ENCODE assay signal across 21 mouse cellular contexts in the genomic region with DNA sequence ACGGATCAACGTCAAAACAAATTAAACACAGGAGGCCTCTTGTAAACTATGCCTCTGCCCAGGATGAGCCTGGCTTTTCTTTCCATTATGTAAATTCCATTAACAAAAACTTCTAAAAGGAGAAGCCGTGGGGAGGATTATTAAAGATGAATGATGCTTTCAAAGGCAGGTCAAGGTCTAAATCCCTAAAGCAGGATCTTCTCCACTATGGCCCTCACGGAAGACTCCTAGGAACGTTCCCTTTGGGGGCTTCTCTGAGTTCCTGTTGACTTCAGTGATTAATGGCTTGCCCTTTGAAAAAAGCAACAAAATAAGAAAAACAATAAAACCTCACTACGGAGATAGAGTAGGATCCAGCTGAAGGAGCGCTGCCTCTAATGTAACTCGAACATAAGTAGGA.
DNase-seq lines count a peak whose midpoint lies in the region; ATAC-seq lines count a peak whose summit lies in the region.
"Had no signal": no experiment of that assay in that cellular context is flagged by ENCODE, and none has a peak within 500 bp of the region (broad histone marks: within the 10 kb centered on the region; RNA-seq: fewer than 3 reads in every experiment).

No protein-coding gene starts in this region.

- H3K9ac ChIP-seq in forebrain, embryonic 16.5 days (replicated peaks; ENCODE audit: low read depth, low read length) = no peak overlapping the region
- no peak overlapping the region for H3K9ac ChIP-seq in intestine, embryonic 14.5 days (ENCODE audit: low read length)
- H3K9ac ChIP-seq in intestine, embryonic 15.5 days = no peak overlapping the region
- H3K9ac ChIP-seq in midbrain, embryonic 12.5 days (replicated peaks) = no peak overlapping the region
- no peak overlapping the region for H3K9ac ChIP-seq in midbrain, embryonic 13.5 days (replicated peaks)
- no peak overlapping the region for H3K9ac ChIP-seq in stomach, embryonic 16.5 days (ENCODE audit: low read length)
- H3K9ac ChIP-seq: embryonic facial prominence, embryonic 15.5 days; forebrain, embryonic 15.5 days; hindbrain, embryonic 14.5 days had no signal

- DNase-seq in forebrain, embryonic 10.5 days (ENCODE audit: extremely low spot score, low spot score) = no peak
- DNase-seq in intestine, embryonic 14.5 days (ENCODE audit: low spot score) = no peak
- DNase-seq in cerebellum, postnatal 10 days = no peak
- DNase-seq: adrenal gland, postnatal 25 days; B cell, adult 2 months; cerebellum, adult 18-20 months; cerebellum, adult 9-11 months; gastrocnemius, postnatal 10 days; heart, postnatal 10 days; heart, postnatal 4 days had no signal

- H3K4me3 ChIP-seq in forebrain, embryonic 10.5 days = no peak overlapping the region
- no peak overlapping the region for H3K4me3 ChIP-seq in forebrain, embryonic 16.5 days (replicated peaks; ENCODE audit: low read length)
- no peak overlapping the region for H3K4me3 ChIP-seq in intestine, embryonic 14.5 days (ENCODE audit: low read depth, low read length)
- no peak overlapping the region for H3K4me3 ChIP-seq in intestine, embryonic 15.5 days (replicated peaks)
- no peak overlapping the region for H3K4me3 ChIP-seq in midbrain, embryonic 12.5 days
- H3K4me3 ChIP-seq in midbrain, embryonic 13.5 days (replicated peaks) = no peak overlapping the region
- H3K4me3 ChIP-seq in stomach, embryonic 16.5 days (replicated peaks; ENCODE audit: low read length) = no peak overlapping the region
- H3K4me3 ChIP-seq: embryonic facial prominence, embryonic 15.5 days; erythroblast, embryonic 14.5 days; forebrain, embryonic 15.5 days had no signal

- ATAC-seq in forebrain, embryonic 16.5 days = no peak
- ATAC-seq in intestine, embryonic 14.5 days (replicated peaks; ENCODE audit: low FRiP score, low TSS enrichment, low read depth) = no peak
- ATAC-seq in intestine, embryonic 15.5 days = no peak
- 0 out of 2 replicates have a peak, but pooled peaks have one; percentile 9 for ATAC-seq in midbrain, embryonic 12.5 days (ENCODE audit: low FRiP score, low read depth)
- no peak for ATAC-seq in midbrain, embryonic 13.5 days
- ATAC-seq in stomach, embryonic 16.5 days (ENCODE audit: insufficient read depth, low FRiP score) = peak; percentile 48; the same call in 1 of the 2 replicates
- ATAC-seq: activated CD4-positive, CD25-positive, alpha-beta regulatory T cell, adult 4 months; CD4-positive, CD25-positive, alpha-beta regulatory T cell, adult 4 months; forebrain, embryonic 15.5 days had no signal

- 50% methylated on average over 8 of the region's 8 CpGs for WGBS in forebrain, embryonic 10.5 days
- WGBS in forebrain, embryonic 16.5 days = 26% methylated on average over 8 of the region's 8 CpGs
- 32% methylated on average over 8 of the region's 8 CpGs for WGBS in intestine, embryonic 14.5 days
- 46% methylated on average over 8 of the region's 8 CpGs for WGBS in intestine, embryonic 15.5 days
- 26% methylated on average over 8 of the region's 8 CpGs for WGBS in midbrain, embryonic 12.5 days
- WGBS in midbrain, embryonic 13.5 days = 24% methylated on average over 8 of the region's 8 CpGs
- WGBS in stomach, embryonic 16.5 days = 36% methylated on average over 8 of the region's 8 CpGs

- H3K27me3 ChIP-seq in forebrain, embryonic 10.5 days (ENCODE audit: poor library complexity, severe bottlenecking) = peaks cover 15% of the 10 kb centered on the region; the same call in 1 of the 2 replicates
- H3K27me3 ChIP-seq in forebrain, embryonic 16.5 days (replicated peaks; ENCODE audit: control insufficient read depth, insufficient read depth, low read length) = no peaks in the 10 kb centered on the region
- H3K27me3 ChIP-seq in intestine, embryonic 14.5 days (replicated peaks; ENCODE audit: control insufficient read depth, insufficient read depth, low read length) = no peaks in the 10 kb centered on the region
- no peaks in the 10 kb centered on the region for H3K27me3 ChIP-seq in intestine, embryonic 15.5 days (replicated peaks)
- H3K27me3 ChIP-seq in midbrain, embryonic 12.5 days = no peaks in the 10 kb centered on the region; the same call in 1 of the 2 replicates
- H3K27me3 ChIP-seq in midbrain, embryonic 13.5 days = no peaks in the 10 kb centered on the region
- no peaks in the 10 kb centered on the region for H3K27me3 ChIP-seq in stomach, embryonic 16.5 days (ENCODE audit: control insufficient read depth, insufficient read depth, low read length)
- H3K27me3 ChIP-seq: embryonic facial prominence, embryonic 15.5 days; forebrain, embryonic 15.5 days had no signal

- peaks cover 34% of the 10 kb centered on the region for H3K4me1 ChIP-seq in forebrain, embryonic 10.5 days
- peaks cover 10% of the 10 kb centered on the region for H3K4me1 ChIP-seq in forebrain, embryonic 16.5 days (replicated peaks; ENCODE audit: control insufficient read depth, insufficient read depth, low read length)
- H3K4me1 ChIP-seq in intestine, embryonic 14.5 days (replicated peaks; ENCODE audit: control insufficient read depth, insufficient read depth, low read length) = peaks cover 12% of the 10 kb centered on the region
- H3K4me1 ChIP-seq in intestine, embryonic 15.5 days (replicated peaks) = peaks cover 9% of the 10 kb centered on the region; the same call in 1 of the 2 replicates
- peaks cover 25% of the 10 kb centered on the region for H3K4me1 ChIP-seq in midbrain, embryonic 12.5 days
- H3K4me1 ChIP-seq in midbrain, embryonic 13.5 days (replicated peaks) = peaks cover 28% of the 10 kb centered on the region
- H3K4me1 ChIP-seq in stomach, embryonic 16.5 days (ENCODE audit: control insufficient read depth, insufficient read depth, low read length) = peaks cover 19% of the 10 kb centered on the region

- H3K4me2 ChIP-seq in forebrain, embryonic 16.5 days (ENCODE audit: low read length) = no peak overlapping the region
- H3K4me2 ChIP-seq in intestine, embryonic 14.5 days (ENCODE audit: low read length) = no peak overlapping the region
- H3K4me2 ChIP-seq in intestine, embryonic 15.5 days (replicated peaks) = no peak overlapping the region
- H3K4me2 ChIP-seq in midbrain, embryonic 12.5 days (replicated peaks) = no peak overlapping the region
- no peak overlapping the region for H3K4me2 ChIP-seq in midbrain, embryonic 13.5 days (replicated peaks)
- no peak overlapping the region for H3K4me2 ChIP-seq in stomach, embryonic 16.5 days (ENCODE audit: low read depth, low read length)
- H3K4me2 ChIP-seq: embryonic facial prominence, embryonic 15.5 days; forebrain, embryonic 15.5 days; hindbrain, embryonic 14.5 days had no signal

- peak overlapping the region; percentile 54; the same call in 1 of the 2 replicates for H3K27ac ChIP-seq in forebrain, embryonic 10.5 days
- no peak overlapping the region for H3K27ac ChIP-seq in forebrain, embryonic 16.5 days (ENCODE audit: low read length)
- H3K27ac ChIP-seq in intestine, embryonic 14.5 days (ENCODE audit: low read depth) = peak overlapping the region; percentile 23; the same call in 1 of the 2 replicates
- H3K27ac ChIP-seq in intestine, embryonic 15.5 days = no peak overlapping the region
- H3K27ac ChIP-seq in midbrain, embryonic 12.5 days (replicated peaks) = peak overlapping the region; percentile 73
- H3K27ac ChIP-seq in midbrain, embryonic 13.5 days = no peak overlapping the region
- H3K27ac ChIP-seq in stomach, embryonic 16.5 days (ENCODE audit: low read length) = peak overlapping the region; percentile 43; the same call in 1 of the 2 replicates
- H3K27ac ChIP-seq: embryonic facial prominence, embryonic 15.5 days; forebrain, embryonic 15.5 days; hindbrain, embryonic 14.5 days had no signal

- H3K36me3 ChIP-seq in forebrain, embryonic 10.5 days (replicated peaks) = no peaks in the 10 kb centered on the region
- no peaks in the 10 kb centered on the region for H3K36me3 ChIP-seq in forebrain, embryonic 16.5 days (ENCODE audit: control insufficient read depth, insufficient read depth)
- no peaks in the 10 kb centered on the region for H3K36me3 ChIP-seq in intestine, embryonic 14.5 days (ENCODE audit: control insufficient read depth, insufficient read depth, low read length)
- H3K36me3 ChIP-seq in intestine, embryonic 15.5 days = no peaks in the 10 kb centered on the region
- H3K36me3 ChIP-seq in midbrain, embryonic 12.5 days = no peaks in the 10 kb centered on the region
- H3K36me3 ChIP-seq in midbrain, embryonic 13.5 days = no peaks in the 10 kb centered on the region
- no peaks in the 10 kb centered on the region for H3K36me3 ChIP-seq in stomach, embryonic 16.5 days (ENCODE audit: control insufficient read depth, insufficient read depth, low read length)
- H3K36me3 ChIP-seq: embryonic facial prominence, embryonic 15.5 days; forebrain, embryonic 15.5 days had no signal

- H3K9me3 ChIP-seq in forebrain, embryonic 10.5 days = peaks cover 16% of the 10 kb centered on the region; the same call in 1 of the 2 replicates
- H3K9me3 ChIP-seq in forebrain, embryonic 16.5 days (ENCODE audit: control insufficient read depth, low read length) = no peaks in the 10 kb centered on the region
- no peaks in the 10 kb centered on the region; the same call in 1 of the 2 replicates for H3K9me3 ChIP-seq in intestine, embryonic 14.5 days (ENCODE audit: control insufficient read depth, low read length)
- no peaks in the 10 kb centered on the region for H3K9me3 ChIP-seq in intestine, embryonic 15.5 days
- 0 out of 2 replicates have a peak, but pooled peaks cover 7% of the 10 kb centered on the region for H3K9me3 ChIP-seq in midbrain, embryonic 12.5 days
- peaks cover 15% of the 10 kb centered on the region; the same call in 1 of the 2 replicates for H3K9me3 ChIP-seq in midbrain, embryonic 13.5 days
- 0 out of 2 replicates have a peak, but pooled peaks cover 13% of the 10 kb centered on the region for H3K9me3 ChIP-seq in stomach, embryonic 16.5 days (replicated peaks; ENCODE audit: control insufficient read depth, low read length)
- H3K9me3 ChIP-seq: embryonic facial prominence, embryonic 15.5 days; forebrain, embryonic 15.5 days had no signal

Comparison
In these comparisons a context has a peak if more than half of its experiments do, and no peak if none do; other contexts are left out.
1. H3K27ac ChIP-seq: peak in forebrain, embryonic 10.5 days (single experiment), intestine, embryonic 14.5 days (single experiment), midbrain, embryonic 12.5 days (single experiment) and stomach, embryonic 16.5 days (single experiment); none in forebrain, embryonic 16.5 days (single experiment), intestine, embryonic 15.5 days (single experiment) and midbrain, embryonic 13.5 days (single experiment).
2. ATAC-seq: peak in midbrain, embryonic 12.5 days (single experiment) and stomach, embryonic 16.5 days (single experiment); none in forebrain, embryonic 16.5 days (single experiment), intestine, embryonic 14.5 days (single experiment), intestine, embryonic 15.5 days (single experiment) and midbrain, embryonic 13.5 days (single experiment).